ENCODE assay signal across 8 mouse cellular contexts in the genomic region with DNA sequence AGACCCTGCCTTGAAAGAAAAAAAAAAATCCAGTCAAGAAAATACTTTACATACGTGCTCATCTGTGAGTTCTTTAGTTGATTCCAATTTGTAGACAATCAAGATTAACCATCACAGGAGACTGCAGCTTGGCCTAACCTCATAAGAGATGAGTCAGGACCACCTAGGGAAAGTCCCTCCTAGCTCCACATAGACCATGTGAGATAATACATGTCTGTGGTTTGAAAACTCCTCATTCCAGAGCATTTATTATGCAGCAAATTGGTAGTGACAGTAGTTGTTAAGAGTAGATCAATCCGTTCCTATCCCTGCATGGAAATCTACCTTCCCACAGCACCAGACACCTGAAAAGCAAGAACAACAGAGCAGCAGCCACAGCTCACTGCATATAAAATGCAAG.
"Had no signal": no experiment of that assay in that cellular context is flagged by ENCODE, and none has a peak within 500 bp of the region (broad histone marks: within the 10 kb centered on the region; RNA-seq: fewer than 3 reads in every experiment).

No protein-coding gene starts in this region.

- DNase-seq: liver, postnatal 0 days; lung, adult 2 months; lung, postnatal 14 days; lung, postnatal 36 days; right cerebral cortex, postnatal 14 days; thymus, adult 18-20 months; thymus, postnatal 25 days; thymus, postnatal 4 days had no signal
